9 mouse cellular contexts compared by ENCODE assay signal in the genomic region with DNA sequence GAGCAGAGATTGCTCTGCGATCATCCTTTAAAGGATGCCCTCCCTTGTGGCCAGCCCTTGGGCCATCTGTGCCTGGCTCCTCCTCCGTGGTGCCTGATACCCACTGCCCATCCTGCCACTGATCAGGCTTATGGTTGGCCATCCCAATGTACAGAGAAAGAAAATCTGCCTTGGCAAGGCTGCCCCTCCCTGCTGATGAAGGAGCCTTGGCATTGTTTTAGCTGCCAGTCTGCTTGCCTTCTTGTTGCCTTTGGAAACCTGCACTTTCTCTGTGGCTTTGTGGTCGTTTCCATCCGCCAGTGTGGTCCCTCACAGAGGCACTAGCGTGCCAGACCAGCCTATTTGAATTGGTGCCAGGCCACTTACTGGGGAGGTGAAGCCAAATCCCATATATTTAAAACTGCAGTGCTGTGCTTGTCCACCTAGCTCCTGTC.
DNase-seq lines count a peak whose midpoint lies in the region; ATAC-seq lines count a peak whose summit lies in the region.
"Had no signal": no experiment of that assay in that cellular context is flagged by ENCODE, and none has a peak within 500 bp of the region (broad histone marks: within the 10 kb centered on the region; RNA-seq: fewer than 3 reads in every experiment).

No protein-coding gene starts in this region.

- peak; percentile 92 for DNase-seq in left cerebral cortex, postnatal 4 days
- no peak for DNase-seq in left cerebral cortex, adult 18-20 months (ENCODE audit: low spot score in 2 of 2)
- DNase-seq in cerebellum, adult 11-12 months, result peak; percentile 73
- DNase-seq in embryonic facial prominence, embryonic 14.5 days (ENCODE audit: low spot score), result peak; percentile 93
- no peak for DNase-seq in spleen, postnatal 10 days (ENCODE audit: low spot score in 2 of 2)
- DNase-seq in urinary bladder, postnatal 4 days (ENCODE audit: low spot score in 2 of 2), result no peak
- DNase-seq in heart, adult 18-20 months, result no peak

- intact Hi-C loops in left cerebral cortex, postnatal 4 days (cut with DNase I), result no loop called here

- no peak overlapping the region for H3K4me3 ChIP-seq in embryonic facial prominence, embryonic 14.5 days (ENCODE audit: low read depth, low read length)
- H3K4me3 ChIP-seq in midbrain, embryonic 15.5 days, result no peak overlapping the region

- H3K4me1 ChIP-seq in embryonic facial prominence, embryonic 14.5 days (ENCODE audit: control insufficient read depth, insufficient read depth, low read length), result peaks cover 26% of the 10 kb centered on the region
- peaks cover 11% of the 10 kb centered on the region; the same call in 1 of the 2 replicates for H3K4me1 ChIP-seq in midbrain, embryonic 15.5 days

- peak overlapping the region; percentile 8; the same call in 1 of the 2 replicates for H3K4me2 ChIP-seq in embryonic facial prominence, embryonic 14.5 days (ENCODE audit: low read depth, low read length)
- H3K4me2 ChIP-seq in midbrain, embryonic 15.5 days, result no peak overlapping the region

- no peaks in the 10 kb centered on the region for H3K9me3 ChIP-seq in embryonic facial prominence, embryonic 14.5 days (ENCODE audit: control insufficient read depth, low read length)
- H3K9me3 ChIP-seq in midbrain, embryonic 15.5 days, result no peaks in the 10 kb centered on the region

- H3K27ac ChIP-seq in embryonic facial prominence, embryonic 14.5 days (replicated peaks; ENCODE audit: low read depth, low read length), result peak overlapping the region; percentile 74
- no peak overlapping the region for H3K27ac ChIP-seq in midbrain, embryonic 15.5 days

- WGBS in embryonic facial prominence, embryonic 14.5 days, result 31% methylated on average over 5 of the region's 5 CpGs
- WGBS in midbrain, embryonic 15.5 days, result 52% methylated on average over 5 of the region's 5 CpGs

- no peaks in the 10 kb centered on the region for H3K36me3 ChIP-seq in embryonic facial prominence, embryonic 14.5 days (ENCODE audit: control insufficient read depth, insufficient read depth, low read length)
- no peaks in the 10 kb centered on the region for H3K36me3 ChIP-seq in midbrain, embryonic 15.5 days (replicated peaks)

- H3K9ac ChIP-seq in embryonic facial prominence, embryonic 14.5 days (ENCODE audit: low read depth, low read length), result no peak overlapping the region
- H3K9ac ChIP-seq in midbrain, embryonic 15.5 days, result no peak overlapping the region

- no peaks in the 10 kb centered on the region for H3K27me3 ChIP-seq in embryonic facial prominence, embryonic 14.5 days (replicated peaks; ENCODE audit: control insufficient read depth, insufficient read depth, low read length)
- H3K27me3 ChIP-seq in midbrain, embryonic 15.5 days (replicated peaks), result no peaks in the 10 kb centered on the region

- ATAC-seq in embryonic facial prominence, embryonic 14.5 days (ENCODE audit: low read depth), result peak; percentile 72
- ATAC-seq in midbrain, embryonic 15.5 days (replicated peaks), result peak; percentile 74
- ATAC-seq: intestine, embryonic 16.5 days had no signal

Comparison
In these comparisons a context has a peak if more than half of its experiments do, and no peak if none do; other contexts are left out.
1. DNase-seq: peak in left cerebral cortex, postnatal 4 days (single experiment), cerebellum, adult 11-12 months (single experiment) and embryonic facial prominence, embryonic 14.5 days (single experiment); none in left cerebral cortex, adult 18-20 months (0 of 2), spleen, postnatal 10 days (0 of 2), urinary bladder, postnatal 4 days (0 of 2) and heart, adult 18-20 months (0 of 2).